Mouse (Mus musculus): Measurements from ENCODE around the gene Csrnp2.
A peak's percentile ranks its signal among the peaks of the same experiment; 100 is the strongest.

Csrnp2 gene

DNA sequence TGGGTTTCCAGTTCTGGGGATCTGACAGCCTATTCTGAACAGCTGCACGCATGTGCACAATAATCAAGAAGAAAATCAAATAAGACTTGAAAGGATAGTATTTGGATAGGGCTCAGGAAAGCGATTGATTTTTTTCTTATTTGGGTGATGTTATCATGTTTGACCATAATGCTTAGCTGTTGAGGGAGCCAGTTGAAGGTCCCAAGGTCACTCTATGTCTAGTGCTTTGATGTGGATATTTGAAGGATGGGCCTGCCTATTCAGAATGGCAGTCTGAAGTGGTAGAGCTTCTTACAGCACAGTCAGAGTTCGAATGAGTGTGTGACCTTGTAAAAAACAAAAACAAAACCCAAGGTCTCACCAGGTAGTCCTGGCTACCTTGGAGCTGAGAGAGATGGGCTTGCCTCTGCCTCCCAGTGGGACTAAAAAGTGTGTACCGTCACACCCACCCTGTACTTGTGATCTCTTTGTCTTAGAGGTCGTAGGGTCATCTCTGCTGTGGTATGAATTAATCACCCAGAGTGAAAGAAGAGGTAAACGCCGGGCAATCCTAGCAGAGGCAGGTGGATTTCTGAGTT is 21.3 kb downstream of the Csrnp2 start:
- DNase-seq: no peak

DNA sequence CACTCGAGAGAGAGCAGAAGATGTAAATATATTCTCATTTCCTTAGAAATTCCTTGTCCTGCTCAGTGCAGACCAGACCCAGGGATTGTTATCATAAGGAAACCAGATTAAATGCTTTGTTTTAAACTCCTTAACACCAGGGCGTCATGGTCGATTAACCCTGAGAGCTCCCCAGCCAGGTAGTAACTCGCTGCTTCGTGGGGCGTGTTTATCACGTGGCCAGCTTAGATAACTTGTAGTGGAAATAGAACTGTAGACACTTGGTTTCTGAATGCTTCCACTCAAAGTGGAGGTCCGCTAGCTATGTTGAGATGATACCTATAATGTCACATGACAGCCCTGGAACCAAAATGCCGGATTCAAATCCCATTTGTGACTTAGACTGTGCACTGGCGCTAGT is 25.3 kb downstream of the Csrnp2 start:
- no peak for DNase-seq

DNA sequence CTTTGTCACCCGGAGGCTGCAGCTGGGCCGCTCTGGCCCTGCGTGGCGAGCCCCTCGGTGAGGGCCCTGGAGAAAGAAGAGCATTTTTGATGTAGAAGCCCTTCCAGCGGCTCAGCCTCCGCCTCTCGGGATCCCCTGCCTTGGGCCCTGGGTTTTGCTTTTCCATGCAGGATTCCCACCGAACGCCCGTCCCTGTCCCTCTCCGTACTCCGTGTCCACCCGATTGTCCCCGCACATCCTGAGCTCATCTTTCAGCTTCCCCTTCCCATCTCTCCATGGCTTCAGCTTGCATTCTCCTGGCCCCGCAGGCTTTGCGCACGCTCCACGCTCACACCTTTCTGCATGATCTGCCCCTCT is 26.1 kb downstream of the Csrnp2 start:
- no peak for DNase-seq

DNA sequence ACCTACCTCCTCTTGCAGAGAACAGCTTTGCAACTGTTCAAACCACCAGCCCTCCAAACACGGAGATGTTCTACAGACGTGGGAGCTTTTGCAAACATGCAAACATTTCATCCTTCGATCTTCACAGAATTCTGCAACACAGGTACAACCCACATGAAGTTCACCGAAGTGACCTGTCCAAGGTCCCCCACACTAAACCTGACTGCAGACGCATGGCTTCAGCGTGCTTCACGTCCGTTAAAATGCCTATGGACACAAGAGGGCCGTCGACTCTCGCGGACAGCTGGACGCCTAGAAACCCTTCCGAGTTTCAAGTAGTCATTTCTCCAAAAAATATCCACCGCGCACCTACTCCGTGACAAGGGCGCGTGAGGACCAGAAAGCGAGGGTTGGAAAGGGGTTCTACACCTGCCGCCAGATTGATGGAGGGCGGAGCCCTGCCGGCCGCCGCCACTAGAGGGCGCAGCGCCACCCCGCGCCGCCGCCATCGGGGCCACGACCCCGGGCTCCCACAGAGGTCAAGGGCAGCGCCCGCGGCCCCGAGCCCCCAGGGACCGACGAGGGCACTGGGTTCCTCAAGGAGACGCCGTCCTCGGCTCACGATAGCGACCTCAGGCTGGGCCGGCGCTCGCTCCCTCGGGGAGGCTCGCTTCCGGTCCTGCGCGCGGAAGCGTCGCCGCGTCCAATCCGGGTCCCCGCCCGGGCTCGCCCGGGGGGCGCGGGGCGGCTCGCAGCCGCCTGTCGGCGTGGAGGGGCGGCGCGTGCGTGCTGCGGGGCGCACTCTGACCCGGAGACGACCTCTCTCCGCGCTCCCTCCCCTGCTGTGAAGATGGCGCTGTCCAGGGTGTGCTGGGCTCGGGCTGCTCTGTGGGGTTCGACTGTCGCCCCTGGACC is 26.7 kb downstream of the Csrnp2 start, which contains the start of gene Letmd1:
TSS of gene Letmd1 (plus strand) at position 729 of the 894 bp plus-strand sequence.
- DNase-seq: peak; percentile 89

DNA sequence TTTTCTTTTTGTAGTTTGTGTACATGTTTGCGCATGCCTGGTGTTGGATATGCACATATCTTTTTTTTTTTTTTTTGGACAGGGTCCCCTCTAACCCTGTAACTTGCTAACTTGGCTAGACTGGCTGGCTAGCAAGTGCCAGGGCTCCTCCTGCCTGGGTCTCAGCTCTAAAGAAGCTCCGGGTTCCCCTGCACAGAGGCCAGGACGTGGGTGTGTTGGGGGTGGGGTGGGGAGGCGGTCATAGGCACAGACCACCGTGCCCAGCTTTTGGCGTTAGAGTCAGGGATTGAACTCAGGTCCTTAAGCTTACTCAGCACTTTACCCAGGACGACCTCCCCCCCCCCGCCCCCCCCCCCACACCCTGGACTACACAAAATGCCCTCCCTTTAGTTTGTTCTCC is 27.6 kb downstream of the Csrnp2 start:
- DNase-seq: no peak

DNA sequence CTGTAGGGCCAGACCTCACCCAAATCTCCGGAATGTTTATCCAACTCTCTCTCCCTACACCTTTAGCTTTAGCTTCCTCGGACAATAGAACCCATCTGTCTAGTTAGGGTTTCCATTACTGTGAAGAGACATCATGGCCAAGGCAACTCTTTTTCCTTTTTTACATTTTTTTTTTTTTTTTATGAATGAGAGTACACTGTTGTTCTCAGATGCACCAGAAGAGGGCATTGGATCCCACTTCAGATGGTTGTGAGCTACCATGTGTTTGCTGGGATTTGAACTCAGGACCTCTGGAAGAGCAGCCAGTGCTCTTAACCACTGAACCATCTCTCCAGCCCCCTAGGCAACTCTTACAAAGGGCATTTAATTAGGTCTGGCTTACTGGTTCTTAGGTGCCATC is 29.9 kb downstream of the Csrnp2 start:
- no peak for DNase-seq

DNA sequence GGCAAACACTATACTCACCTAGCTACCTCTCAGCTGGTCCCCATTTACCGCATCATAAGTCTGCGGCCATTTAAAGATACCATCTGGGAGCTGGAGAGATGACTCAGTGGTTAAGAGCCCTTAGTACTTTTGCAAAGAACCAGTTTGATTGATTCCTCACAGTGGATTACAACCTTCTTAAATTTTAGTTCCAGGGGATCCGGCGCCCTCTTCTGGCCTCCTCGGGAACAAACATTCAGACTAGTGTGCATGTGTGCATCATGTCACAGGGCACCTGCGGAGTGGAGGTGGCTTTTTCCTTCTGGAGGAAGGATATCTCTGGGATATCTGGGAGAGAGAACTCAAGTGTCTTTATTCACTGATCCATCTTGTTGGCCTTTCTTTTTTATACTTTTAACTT is 31.6 kb downstream of the Csrnp2 start:
- peak; percentile 89 for DNase-seq

DNA sequence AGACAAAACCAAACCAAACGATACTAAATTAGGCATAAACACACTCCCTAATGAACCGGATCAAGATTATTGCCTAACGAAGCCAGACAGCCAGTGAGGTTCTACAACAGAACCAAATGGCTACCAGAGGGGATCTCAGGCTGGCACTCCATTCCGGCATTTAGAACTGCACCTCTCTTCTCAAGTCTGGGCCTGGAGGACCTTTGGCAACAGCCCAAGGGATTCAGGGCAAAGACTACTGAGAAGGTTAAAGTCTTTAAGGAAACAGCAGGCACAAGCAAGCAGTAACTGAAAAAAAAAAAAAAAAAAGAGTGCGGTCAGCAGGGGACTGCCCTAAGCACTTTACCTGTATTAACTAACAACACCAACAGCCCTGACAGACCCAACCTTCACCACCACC is 33.2 kb downstream of the Csrnp2 start:
- DNase-seq: no peak

DNA sequence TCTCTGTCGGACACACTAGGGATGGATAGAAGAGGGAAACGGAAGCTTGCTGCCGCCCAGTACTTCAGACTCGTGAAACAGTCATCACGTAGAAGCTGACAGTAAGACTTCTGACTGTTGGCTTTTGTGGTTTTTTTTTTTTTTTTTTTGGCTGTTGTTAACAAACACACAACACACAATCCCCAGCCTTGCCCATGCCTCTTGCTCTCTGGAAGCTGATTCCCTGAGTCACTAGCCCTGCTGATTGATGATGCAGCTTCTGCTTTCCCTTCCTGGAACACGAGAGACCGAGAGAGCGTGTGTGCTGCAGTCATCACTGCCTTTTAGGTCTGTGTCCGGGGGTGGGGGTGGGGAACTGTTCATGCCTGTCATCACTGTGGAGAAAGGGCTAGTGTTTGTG is 33.6 kb downstream of the Csrnp2 start:
- no peak for DNase-seq

DNA sequence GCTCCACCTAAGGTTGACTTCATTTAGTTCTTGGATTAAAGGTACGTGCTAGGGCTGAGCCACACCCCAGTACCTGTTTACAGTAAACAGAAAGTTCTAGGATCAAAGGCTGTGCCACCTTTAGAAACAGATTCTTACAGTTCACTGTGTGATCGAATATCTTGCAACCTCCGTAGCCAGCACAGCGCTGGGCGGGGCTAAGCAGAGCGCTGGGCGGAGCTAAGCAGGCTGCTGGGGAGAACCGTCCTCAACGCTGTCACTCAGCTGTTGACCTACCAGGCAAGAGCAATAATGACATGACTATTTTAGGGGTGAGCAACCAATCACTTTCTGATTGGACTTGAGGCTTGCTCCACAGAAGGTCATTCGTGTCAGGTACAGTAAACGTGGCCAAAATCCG is 34.3 kb downstream of the Csrnp2 start:
- peak; percentile 68 for DNase-seq

DNA sequence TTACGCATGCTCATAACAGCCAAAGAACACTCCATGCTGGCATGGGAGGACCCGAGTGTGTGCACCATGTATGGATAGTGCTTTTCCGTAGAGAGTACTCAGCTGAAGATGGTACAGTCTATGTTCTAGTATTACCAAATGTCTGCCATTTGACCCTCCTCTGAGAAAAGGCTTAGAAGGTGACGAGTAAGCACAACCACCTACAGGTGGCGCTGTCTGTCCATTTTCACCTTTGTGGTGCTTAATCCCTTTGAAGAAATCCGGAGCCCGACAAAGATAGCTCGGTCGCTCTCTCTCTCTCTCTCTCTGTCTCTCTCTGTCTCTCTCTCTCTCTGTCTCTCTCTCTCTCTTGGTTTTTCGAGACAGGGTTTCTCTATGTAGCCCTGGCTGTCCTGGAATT is 37.2 kb downstream of the Csrnp2 start:
- DNase-seq: peak; percentile 78

DNA sequence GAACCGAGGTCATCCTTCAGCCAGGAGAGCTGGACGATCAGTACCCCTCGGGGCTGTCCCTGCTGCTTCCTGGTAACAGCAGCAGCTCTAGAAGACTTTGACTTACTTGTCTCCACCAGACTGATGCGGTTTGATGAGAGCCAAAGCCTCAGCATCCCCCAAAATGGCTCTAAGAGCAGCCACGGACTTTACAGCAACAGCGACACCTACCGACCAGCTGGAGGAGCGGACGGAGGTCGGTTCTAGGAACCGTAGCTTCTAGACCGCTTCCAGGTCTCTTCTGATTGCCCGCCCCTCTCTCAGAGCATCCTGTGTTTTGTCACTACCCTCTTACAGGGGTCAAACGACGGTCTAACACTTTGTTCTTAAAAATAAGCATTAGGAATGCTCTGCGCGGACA is 37.9 kb downstream of the Csrnp2 start:
- peak; percentile 74 for DNase-seq

DNA sequence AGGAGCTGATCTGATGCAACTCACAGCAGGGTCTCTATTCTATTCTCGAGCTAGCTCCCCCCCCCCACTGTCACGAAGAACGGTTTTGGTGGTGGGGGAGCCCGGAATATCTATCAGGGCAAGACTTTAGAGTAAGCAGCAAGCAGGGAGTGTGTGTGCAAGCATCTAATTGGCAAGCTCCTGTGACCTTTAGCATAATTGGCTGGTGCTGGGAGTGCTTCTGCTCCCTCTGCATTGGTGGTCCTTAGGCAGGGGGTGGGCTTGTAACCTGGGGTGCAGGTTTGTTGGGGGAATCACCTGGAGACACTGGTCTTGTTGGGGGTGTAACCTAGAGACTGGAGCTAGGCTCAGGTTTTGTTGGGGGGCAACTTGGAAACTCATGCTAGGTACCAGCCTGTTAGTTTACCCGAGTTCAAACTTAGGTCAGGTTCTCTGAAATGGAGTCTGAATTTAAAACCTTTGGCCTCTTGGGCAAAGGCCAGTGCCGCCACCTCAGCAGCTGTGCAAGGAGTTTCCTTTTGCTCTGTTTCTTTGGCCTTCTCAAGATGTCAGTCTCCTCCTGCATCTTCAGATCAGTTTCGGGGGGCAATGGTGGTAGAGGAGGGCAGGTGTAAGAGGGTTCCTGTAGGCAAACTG is 38.8 kb downstream of the Csrnp2 start:
- no peak for DNase-seq

DNA sequence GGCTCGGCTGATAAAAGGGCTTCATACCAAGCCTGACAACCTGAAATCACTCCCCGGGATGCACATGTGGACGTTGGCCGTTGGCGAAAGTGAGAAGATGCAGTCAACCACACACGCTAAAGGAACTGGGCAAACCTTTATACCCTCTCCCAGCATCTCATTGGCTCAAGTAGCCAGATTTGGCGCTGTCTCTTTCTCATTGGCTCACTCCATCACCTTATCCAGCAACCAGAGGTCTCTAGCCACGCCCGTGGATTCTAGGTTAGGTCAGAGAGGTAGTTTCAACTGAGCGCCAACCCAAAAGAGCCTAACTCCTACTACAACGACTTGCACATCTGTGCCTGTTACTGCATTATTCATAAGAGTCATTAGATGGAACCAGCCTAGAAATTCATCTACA is 42.8 kb downstream of the Csrnp2 start:
- no peak for DNase-seq

DNA sequence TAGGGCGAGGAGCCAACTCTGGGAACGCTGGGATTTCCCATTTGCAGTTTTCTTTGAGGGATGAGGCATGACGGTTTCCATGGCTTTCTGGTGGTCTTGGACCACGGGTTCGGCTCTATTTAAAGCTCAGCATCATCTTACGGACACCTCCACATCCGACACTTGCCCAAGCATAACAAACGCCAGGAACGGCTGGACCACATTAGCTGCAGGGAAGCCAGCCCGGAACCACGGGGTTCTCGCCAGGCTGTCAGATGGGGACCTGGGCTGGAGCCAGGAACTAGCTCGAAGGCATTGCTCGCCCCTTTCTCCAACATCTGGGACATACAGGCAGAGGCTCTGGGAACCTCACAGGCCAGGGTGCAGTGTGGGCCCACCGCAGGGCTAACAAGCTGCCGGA is 44.0 kb downstream of the Csrnp2 start:
- peak; percentile 46 for DNase-seq

DNA sequence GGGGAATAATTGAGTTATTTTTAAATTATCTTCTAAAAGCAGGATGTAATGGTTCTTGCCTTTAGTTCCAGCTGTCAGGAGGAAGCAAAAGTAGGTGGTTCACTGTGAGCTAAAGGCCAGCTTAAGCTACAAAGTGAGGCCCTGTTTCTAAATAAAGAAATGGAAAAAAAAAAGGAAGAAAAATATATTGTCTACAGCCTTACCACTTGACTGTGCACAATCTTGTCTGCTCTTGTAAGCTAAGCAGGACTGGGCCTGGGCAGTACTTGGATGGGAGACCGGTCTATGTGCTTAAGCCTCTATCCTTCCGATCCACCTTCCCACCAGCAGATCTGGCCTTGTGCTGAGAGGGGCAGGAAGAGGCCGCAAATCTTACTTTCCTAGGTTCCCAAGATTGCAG is 45.8 kb downstream of the Csrnp2 start:
- no peak for DNase-seq

DNA sequence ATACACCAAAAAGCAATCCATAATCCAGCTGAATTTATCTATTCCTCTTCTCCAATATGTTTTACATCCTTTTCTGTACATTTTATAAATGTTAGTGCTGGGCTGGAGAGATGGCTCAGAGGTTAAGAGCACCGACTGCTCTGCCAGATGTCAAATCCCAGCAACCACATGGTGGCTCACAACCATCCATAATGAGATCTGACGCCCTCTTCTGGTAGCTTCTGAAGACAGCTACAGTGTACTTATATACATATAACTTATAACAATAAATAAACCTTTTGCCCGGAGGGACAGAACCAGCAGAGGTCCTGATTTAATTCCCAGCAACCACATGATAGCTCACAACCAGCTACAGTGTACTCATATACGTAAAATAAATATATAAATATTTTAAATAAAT is 46.7 kb downstream of the Csrnp2 start:
- DNase-seq: no peak

DNA sequence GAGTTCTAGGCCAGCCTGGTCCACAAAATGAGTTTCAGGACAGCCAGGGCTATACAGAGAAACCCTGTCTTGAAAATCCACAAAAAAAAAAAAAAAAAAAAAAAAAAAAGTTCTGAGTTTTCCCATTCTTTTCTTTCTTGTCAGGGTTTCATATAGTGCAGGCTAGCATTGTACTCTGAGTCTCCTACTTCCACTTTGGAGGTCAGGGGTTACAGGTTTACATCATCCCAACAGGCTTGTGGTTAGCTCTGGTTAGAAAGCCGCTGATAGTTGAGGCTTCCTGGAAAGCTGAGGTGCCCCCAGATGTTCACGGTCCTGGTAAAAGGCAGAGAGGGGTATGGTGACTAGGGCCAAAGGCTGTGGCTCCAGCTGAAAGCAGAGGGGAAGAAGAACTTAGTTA is 48.4 kb downstream of the Csrnp2 start:
- DNase-seq: peak; percentile 18

DNA sequence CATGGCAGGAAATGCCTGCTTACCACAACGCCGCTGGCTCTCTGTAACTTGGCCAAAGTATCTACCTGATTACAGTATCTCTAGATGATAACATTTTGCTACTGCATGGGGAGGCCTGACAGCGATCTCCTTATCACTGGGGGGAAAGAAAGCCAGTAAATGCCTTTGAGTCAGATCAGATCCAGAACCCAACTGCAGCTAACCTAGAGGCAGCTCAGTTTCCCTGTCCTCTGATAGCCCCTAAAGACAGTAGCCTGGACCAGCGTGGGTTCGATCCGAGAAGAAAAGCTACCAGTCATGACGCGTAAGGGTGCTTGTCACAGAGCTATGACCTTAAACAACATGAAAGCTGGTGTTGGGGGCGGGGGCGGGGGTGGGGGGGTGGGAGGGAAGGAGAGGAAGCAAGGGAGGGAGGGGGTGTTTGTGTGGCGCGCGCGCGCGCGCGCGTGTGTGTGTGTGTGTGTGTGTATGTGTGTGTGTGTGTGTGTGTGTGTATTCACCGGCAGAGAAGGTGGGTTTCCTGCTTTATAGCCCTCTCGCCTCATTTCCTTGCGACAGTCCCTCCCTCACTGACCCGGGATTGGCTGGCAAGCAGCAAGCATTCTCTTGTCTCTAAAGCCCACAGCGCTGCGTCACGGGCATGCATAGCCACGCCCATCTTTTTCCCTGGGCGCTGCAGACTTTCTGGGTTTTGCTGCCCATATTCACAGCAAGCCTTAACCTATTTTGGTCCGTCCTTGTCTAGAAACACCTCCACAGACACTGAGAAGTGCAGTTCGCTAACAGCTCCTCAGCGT is 52.0 kb downstream of the Csrnp2 start:
- peak; percentile 94 for DNase-seq

DNA sequence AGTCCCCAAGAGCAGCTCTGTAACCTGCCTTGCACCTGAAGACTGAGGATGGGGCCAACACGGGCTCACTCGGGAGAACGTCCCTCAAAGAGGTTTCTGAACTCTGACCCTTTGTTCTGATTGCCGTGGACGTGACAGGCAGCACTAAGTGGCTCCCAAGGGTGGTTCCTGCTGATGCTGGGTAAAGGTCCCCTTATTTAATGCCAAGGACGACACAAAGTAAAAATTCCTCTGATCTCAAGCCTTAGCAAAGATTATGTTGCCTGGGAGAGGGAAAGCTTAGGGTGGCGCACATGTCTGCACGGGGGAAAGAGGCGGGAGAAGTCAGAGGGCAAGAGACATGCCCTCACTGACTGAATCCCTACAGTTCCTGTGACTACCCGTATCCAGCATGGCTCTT is 58.8 kb downstream of the Csrnp2 start:
- DNase-seq: no peak

DNA sequence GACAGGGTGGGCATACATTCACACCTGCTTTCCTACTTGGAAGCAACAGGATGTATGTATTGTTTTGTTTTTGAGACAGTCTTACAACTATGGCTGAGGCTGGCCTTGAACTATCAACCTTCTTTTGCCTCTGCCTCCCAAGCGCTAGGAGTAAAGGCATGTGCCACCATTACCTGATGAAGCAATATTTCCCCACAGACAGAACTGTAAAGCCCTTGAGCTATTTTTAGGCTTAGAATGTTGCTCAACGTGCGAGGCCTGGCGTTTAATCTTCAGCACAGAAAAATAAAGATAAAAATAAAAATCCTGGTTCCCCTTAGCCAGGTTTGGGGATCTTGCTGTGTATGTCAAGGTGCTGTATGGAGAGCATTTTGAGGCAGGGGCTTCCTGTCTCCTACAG is 59.2 kb downstream of the Csrnp2 start:
- peak; percentile 45 for DNase-seq

DNA sequence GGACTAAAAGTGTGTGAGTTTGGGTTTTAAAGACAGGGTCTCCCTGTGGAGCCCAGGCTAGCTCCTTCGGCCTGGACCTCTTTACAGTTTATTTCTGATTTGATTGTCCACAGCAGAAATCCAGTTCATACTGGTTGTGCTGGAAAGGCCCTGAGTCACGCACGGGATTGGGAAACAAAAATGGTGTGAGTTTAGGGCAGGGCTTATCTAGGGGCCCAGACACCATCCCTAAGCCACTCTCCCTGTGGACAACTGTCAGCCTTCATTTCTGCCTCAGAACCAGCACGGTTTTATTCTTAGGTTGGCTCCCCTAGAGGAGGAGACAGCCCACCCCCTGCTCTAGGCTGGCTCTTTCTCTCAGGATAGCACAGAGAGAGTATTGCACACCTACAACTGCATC is 62.1 kb downstream of the Csrnp2 start:
- no peak for DNase-seq

DNA sequence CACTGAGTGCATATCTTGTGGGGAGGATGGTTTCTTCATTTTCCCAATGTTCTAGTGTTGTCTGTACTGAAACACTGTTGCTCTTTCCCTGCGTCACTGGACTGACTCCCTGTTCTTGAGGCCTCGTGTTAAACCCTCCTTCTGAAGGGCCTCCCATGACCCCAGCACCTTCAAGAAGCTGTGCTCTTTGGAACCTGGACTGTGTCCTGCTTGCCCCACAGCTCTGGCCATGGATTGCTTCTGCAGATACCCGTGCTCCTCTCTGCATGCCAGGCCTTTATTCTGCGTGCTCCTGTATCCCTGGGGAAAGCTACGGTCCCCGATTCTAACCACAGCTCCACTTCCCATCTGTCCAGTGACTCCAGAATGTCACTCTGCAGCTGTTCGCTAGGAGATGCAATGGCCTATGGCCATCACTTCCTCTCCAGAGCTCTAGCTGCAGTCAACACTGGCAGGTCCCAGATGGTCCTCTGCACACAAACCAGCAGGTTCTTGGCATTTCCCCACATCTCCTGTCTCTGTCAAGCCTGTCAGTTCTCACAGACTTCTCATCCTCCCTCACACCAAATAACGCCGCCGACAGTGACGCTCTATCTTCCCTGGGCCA is 65.2 kb downstream of the Csrnp2 start:
- DNase-seq: no peak

All from lung, postnatal 36 days (tissue).